Mouse (Mus musculus): Measurements from ENCODE around the gene Olfr1281. TPM values are rescaled to one million over a fixed set of nuclear protein-coding genes. Genes with fewer than 3 reads are reported as not detected.
"Not testable (repeated sequence)": the region's sequence is repeated elsewhere in the genome, so short reads cannot be mapped to it uniquely, and the experiment has no call there.

Gene Olfr1281
- polyA plus RNA-seq (2015; fragmentation: Nextera tagmentation; extraction: Ambion mirVana): not detected in 2 replicates

DNA sequence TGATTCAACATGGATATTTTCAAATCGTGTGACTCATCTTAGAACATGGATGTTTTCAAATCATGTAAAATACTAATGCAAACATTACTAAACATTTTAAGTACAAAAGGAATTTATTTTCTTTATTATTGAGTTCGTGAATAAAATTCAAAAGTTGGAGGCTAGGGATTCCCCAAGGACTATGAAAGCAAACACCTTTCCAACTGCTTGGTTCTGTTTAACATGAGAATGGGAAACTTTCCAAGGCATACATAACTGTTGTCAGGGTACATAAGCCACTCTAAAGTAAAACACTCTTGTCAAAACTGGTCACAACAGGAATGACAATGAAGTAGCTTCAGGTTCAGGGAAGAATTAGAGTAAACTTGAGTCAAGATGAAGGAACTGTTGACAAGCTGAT, at the start of gene Olfr1281:
Gene Olfr1281 (plus strand): TSS at position 301 of the 400 bp plus-strand sequence.
- H3K36me3 ChIP-seq: no peaks in the 10 kb centered on the region
- H3K9ac ChIP-seq: no peak within 1 kb of the TSS
- H3K9me3 ChIP-seq: no peaks in the 10 kb centered on the region
- H3K4me1 ChIP-seq: no peaks in the 10 kb centered on the region
- no peaks in the 10 kb centered on the region for H3K27me3 ChIP-seq
- H3K4me3 ChIP-seq: no peak within 1 kb of the TSS
- no peak within 1 kb of the TSS for H3K27ac ChIP-seq
- no peak for ATAC-seq (ENCODE audit: insufficient number of reproducible peaks, low FRiP score, low TSS enrichment, low read depth)
- no peak within 1 kb of the TSS for H3K4me2 ChIP-seq
- WGBS: 67% methylated on average over 2 of the region's 2 CpGs

DNA sequence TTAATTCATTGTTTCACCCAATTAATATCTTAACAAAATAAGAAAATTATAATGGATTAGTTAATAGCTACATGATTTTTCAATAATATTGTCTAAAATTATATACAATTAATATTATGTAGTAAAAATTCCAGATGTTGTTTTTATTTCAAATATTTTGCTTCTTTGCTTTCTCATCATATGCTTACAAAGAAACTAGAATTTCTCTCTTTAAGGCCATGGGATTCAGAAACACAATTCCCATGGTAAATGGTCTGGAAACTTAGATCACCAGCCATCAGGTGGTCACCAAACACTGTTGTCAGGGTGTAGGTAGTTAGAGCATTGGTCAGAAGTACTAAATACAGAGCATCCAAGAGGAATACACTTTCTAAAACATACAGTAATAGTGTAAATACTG, 36.5 kb upstream of the Olfr1281 start, which contains the start of gene Olfr1278:
Gene Olfr1278 (plus strand): TSS at position 301 of the 400 bp plus-strand sequence.
- no peak within 1 kb of the TSS for H3K4me2 ChIP-seq
- no peaks in the 10 kb centered on the region for H3K36me3 ChIP-seq
- no peaks in the 10 kb centered on the region for H3K9me3 ChIP-seq
- no peak within 1 kb of the TSS for H3K9ac ChIP-seq
- no peak within 1 kb of the TSS for H3K4me3 ChIP-seq
- H3K27ac ChIP-seq: no peak within 1 kb of the TSS
- no peaks in the 10 kb centered on the region for H3K4me1 ChIP-seq
- ATAC-seq (ENCODE audit: insufficient number of reproducible peaks, low FRiP score, low TSS enrichment, low read depth): no peak
- no peaks in the 10 kb centered on the region for H3K27me3 ChIP-seq

DNA sequence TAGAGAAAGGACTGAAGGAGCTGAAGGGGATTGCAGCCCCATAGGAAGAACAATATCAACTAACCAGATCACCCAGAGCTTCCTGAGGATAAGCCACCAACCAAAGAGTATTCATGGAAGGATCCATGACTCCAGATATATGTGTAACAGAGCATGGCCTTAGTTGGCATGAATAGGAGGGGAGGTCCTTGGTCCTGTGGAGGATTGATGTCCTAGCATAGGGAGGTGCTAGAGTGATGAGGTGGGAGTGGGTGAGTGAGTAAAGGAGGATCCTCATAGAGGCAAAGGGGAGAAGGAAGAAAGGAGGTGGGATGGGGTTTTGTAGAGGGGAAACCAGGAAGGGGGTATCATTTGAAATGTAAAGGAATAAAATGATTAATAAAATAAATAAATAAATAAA, 27.8 kb upstream of the Olfr1281 start:
- Histone ChIP-seq H3K27me3 (no peaks in the 10 kb centered on the region), H3K4me3 (no peak overlapping the region), H3K9ac (no peak overlapping the region), H3K9me3 (no peaks in the 10 kb centered on the region), H3K4me1 (no peaks in the 10 kb centered on the region), H3K27ac (no peak overlapping the region), H3K36me3 (no peaks in the 10 kb centered on the region), H3K4me2 (no peak overlapping the region)
- ATAC-seq (ENCODE audit: insufficient number of reproducible peaks, low FRiP score, low TSS enrichment, low read depth): no peak

DNA sequence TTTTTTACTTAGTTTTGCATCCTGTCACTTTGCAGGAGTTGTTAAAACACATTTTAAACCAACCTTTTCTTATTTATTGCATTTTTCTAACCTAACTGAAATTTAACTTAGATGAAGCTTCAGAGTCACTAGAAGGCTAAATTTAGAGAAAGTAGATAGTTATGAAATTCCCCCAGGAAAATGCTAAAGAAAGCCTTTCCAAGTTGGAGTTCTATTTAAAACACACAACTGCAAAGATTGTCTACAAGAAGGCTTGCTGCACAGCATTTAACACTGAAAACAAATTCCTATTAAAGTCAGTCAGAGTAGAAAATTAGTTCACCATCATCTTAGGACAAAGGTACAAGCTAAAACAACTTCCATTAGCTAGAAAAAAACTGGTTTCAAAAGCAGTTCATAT, 25.9 kb upstream of the Olfr1281 start, which contains the start of gene Olfr1279:
Gene Olfr1279 (plus strand): TSS at position 262 of the 400 bp plus-strand sequence.
- no peak for ATAC-seq (ENCODE audit: insufficient number of reproducible peaks, low FRiP score, low TSS enrichment, low read depth)
- Histone ChIP-seq H3K9me3 (no peaks in the 10 kb centered on the region), H3K27me3 (no peaks in the 10 kb centered on the region), H3K27ac (no peak within 1 kb of the TSS), H3K36me3 (no peaks in the 10 kb centered on the region), H3K4me3 (no peak within 1 kb of the TSS), H3K4me2 (no peak within 1 kb of the TSS), H3K4me1 (no peaks in the 10 kb centered on the region), H3K9ac (no peak within 1 kb of the TSS)

DNA sequence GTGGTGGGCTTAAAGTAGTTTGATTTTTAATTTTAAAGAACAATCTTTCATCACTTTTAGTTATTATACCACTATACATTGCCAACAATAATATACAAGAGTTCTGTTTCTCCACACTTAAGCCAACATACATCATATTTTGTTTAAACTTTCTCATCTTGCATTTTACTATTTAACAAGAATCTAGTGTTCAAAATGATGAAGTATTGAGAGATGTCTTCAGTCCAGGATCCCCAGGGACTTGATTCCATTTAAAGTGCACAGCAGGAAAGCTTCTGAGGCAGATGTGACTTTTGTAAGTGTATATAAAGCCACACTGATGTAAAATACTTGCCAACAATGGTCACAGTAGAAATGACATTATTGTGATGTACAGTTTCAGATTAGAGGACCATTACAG, 12.6 kb upstream of the Olfr1281 start, which contains the start of gene Olfr1280:
Gene Olfr1280 (plus strand): TSS at position 301 of the 400 bp plus-strand sequence.
- H3K4me1 ChIP-seq: no peaks in the 10 kb centered on the region
- H3K36me3 ChIP-seq: no peaks in the 10 kb centered on the region
- no peak for ATAC-seq (ENCODE audit: insufficient number of reproducible peaks, low FRiP score, low TSS enrichment, low read depth)
- no peaks in the 10 kb centered on the region for H3K27me3 ChIP-seq
- no peak within 1 kb of the TSS for H3K9ac ChIP-seq
- no peak within 1 kb of the TSS for H3K4me2 ChIP-seq
- no peaks in the 10 kb centered on the region for H3K9me3 ChIP-seq
- H3K4me3 ChIP-seq: no peak within 1 kb of the TSS
- H3K27ac ChIP-seq: no peak within 1 kb of the TSS

DNA sequence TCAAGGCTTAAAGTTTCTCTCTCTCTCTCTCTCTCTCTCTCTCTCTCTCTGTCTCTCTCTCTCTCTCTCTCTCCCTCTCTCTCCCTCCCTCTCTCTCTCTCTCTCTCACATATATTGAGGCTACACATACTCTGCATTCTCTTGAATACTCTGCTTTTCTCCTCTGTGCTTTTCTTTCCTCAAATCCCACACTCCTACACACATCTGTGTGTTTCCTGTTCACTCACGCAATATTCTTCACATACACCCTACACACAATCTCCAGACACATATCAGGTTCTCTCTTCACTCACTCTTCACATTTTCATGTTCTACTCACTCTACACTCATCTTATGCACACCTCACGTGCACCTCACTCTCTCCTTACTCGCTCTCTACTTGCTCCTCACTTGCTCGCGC, 7.4 kb downstream of the Olfr1281 start:
- not testable (repeated sequence) for H3K4me2 ChIP-seq; H3K4me1 ChIP-seq; H3K4me3 ChIP-seq; H3K27me3 ChIP-seq; H3K27ac ChIP-seq; H3K36me3 ChIP-seq; H3K9ac ChIP-seq; ATAC-seq (ENCODE audit: insufficient number of reproducible peaks, low FRiP score, low TSS enrichment, low read depth); H3K9me3 ChIP-seq
- 87% methylated on average over 5 of the region's 5 CpGs for WGBS

DNA sequence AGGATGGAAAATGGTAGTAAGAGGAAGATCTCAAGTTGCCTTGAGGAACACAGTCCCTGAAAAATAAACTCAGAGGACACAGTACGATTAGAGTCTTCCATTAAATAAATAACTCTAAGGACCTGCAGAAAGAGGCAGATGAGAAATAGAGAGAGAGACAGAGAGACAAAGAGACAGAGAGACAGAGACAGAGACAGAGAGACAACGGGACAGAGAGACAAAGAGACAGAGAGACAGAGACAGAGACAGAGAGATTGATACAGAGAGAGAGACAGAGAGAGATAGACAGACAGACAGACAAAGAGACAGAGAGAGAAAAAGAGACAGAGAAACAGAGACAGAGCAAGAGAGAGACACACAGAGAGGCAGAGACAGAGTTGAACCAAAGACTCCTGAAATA, 9.7 kb downstream of the Olfr1281 start, which contains the start of gene Olfr1282:
Gene Olfr1282 (minus strand): TSS at position 101 of the 400 bp plus-strand sequence.
- Histone ChIP-seq H3K4me2 (no peak within 1 kb of the TSS), H3K9ac (no peak within 1 kb of the TSS), H3K4me1 (no peaks in the 10 kb centered on the region), H3K4me3 (no peak within 1 kb of the TSS), H3K27ac (no peak within 1 kb of the TSS), H3K9me3 (no peaks in the 10 kb centered on the region), H3K27me3 (no peaks in the 10 kb centered on the region), H3K36me3 (no peaks in the 10 kb centered on the region)
- no peak for ATAC-seq (ENCODE audit: insufficient number of reproducible peaks, low FRiP score, low TSS enrichment, low read depth)
- 63% methylated on average over 2 of the region's 2 CpGs for WGBS

DNA sequence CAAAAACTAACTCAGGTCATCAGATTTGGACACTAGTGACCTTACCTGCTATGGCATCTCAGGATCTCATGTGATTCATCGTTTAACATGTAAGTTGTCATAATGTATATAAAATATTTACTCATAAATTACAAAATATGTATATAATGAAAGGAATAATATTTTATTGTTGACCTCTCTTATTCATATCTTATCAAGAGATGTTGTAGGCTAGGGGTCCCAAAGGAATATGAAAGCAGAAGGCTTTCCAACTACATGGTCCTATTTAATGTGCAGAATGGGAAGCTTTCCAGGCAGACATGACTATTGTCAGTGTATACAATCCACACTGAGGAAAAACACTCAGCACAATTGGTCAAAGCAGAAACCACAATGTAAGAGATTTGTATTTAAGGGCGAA, 40.2 kb downstream of the Olfr1281 start, which contains the start of gene Olfr1283:
Gene Olfr1283 (plus strand): TSS at position 301 of the 400 bp plus-strand sequence.
- Histone ChIP-seq H3K27ac (no peak within 1 kb of the TSS), H3K27me3 (no peaks in the 10 kb centered on the region), H3K9me3 (no peaks in the 10 kb centered on the region), H3K36me3 (no peaks in the 10 kb centered on the region), H3K4me3 (no peak within 1 kb of the TSS), H3K4me1 (no peaks in the 10 kb centered on the region), H3K4me2 (no peak within 1 kb of the TSS), H3K9ac (no peak within 1 kb of the TSS)
- ATAC-seq (ENCODE audit: insufficient number of reproducible peaks, low FRiP score, low TSS enrichment, low read depth): no peak
- WGBS: 68% methylated on average over 2 of the region's 2 CpGs

DNA sequence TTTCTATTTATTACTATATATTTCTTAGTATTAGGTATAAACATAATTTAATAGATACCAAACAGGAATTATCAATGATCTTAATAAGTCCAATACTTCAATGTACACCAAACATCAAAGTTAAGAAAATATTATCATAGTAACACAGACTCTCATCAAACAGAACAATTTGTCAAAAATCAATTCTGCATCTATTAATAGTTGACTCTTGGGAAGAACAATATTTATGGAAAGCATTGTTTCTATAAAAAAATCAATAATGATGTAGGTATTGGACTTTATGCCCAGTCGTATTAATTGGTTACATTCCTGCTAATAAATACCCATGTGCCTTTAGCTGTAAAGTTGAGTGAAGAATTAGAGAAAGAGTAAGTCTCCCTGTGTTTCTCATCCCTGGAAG, 48.9 kb downstream of the Olfr1281 start, which contains the start of gene Olfr1284:
Gene Olfr1284 (plus strand): TSS at position 301 of the 400 bp plus-strand sequence.
- Histone ChIP-seq H3K4me1 (no peaks in the 10 kb centered on the region), H3K4me3 (no peak within 1 kb of the TSS), H3K4me2 (no peak within 1 kb of the TSS), H3K27me3 (no peaks in the 10 kb centered on the region), H3K9me3 (no peaks in the 10 kb centered on the region), H3K36me3 (no peaks in the 10 kb centered on the region), H3K27ac (no peak within 1 kb of the TSS), H3K9ac (no peak within 1 kb of the TSS)
- 74% methylated on average over 1 of the region's 1 CpGs for WGBS
- ATAC-seq (ENCODE audit: insufficient number of reproducible peaks, low FRiP score, low TSS enrichment, low read depth): no peak

Other genes with a start within 250 kb of the Olfr1281 start
- gene Gm13941, start 220.5 kb upstream of the Olfr1281 start, polyA plus RNA-seq (2015; fragmentation: Nextera tagmentation; extraction: Ambion mirVana): not detected in 2 replicates
- gene Gm15130, start 173.6 kb upstream of the Olfr1281 start, polyA plus RNA-seq (2015; fragmentation: Nextera tagmentation; extraction: Ambion mirVana): not detected in 2 replicates
- not detected in 2 replicates for gene 4930430A15Rik, start 96.9 kb upstream of the Olfr1281 start, polyA plus RNA-seq (2015; fragmentation: Nextera tagmentation; extraction: Ambion mirVana)
- not detected in 2 replicates for gene Olfr1275, start 91.2 kb upstream of the Olfr1281 start, polyA plus RNA-seq (2015; fragmentation: Nextera tagmentation; extraction: Ambion mirVana)
- gene Olfr1276, start 72.0 kb upstream of the Olfr1281 start, polyA plus RNA-seq (2015; fragmentation: Nextera tagmentation; extraction: Ambion mirVana): not detected in 2 replicates
- not detected in 2 replicates for gene Olfr1277, start 52.4 kb upstream of the Olfr1281 start, polyA plus RNA-seq (2015; fragmentation: Nextera tagmentation; extraction: Ambion mirVana)
- gene Olfr1278, start 36.4 kb upstream of the Olfr1281 start, polyA plus RNA-seq (2015; fragmentation: Nextera tagmentation; extraction: Ambion mirVana): not detected in 2 replicates
- gene Olfr1279, start 25.9 kb upstream of the Olfr1281 start, polyA plus RNA-seq (2015; fragmentation: Nextera tagmentation; extraction: Ambion mirVana): not detected in 2 replicates
- gene Olfr1280, start 12.5 kb upstream of the Olfr1281 start, polyA plus RNA-seq (2015; fragmentation: Nextera tagmentation; extraction: Ambion mirVana): not detected in 2 replicates
- gene Olfr1282, start 9.6 kb downstream of the Olfr1281 start, polyA plus RNA-seq (2015; fragmentation: Nextera tagmentation; extraction: Ambion mirVana): not detected in 2 replicates
- not detected in 2 replicates for gene Olfr1283, start 40.3 kb downstream of the Olfr1281 start, polyA plus RNA-seq (2015; fragmentation: Nextera tagmentation; extraction: Ambion mirVana)
- not detected in 2 replicates for gene Olfr1284, start 49.0 kb downstream of the Olfr1281 start, polyA plus RNA-seq (2015; fragmentation: Nextera tagmentation; extraction: Ambion mirVana)
- not detected in 2 replicates for gene Olfr1286, start 96.6 kb downstream of the Olfr1281 start, polyA plus RNA-seq (2015; fragmentation: Nextera tagmentation; extraction: Ambion mirVana)
- not detected in 2 replicates for gene Olfr1287, start 122.6 kb downstream of the Olfr1281 start, polyA plus RNA-seq (2015; fragmentation: Nextera tagmentation; extraction: Ambion mirVana)
- gene Olfr1288, start 147.6 kb downstream of the Olfr1281 start, polyA plus RNA-seq (2015; fragmentation: Nextera tagmentation; extraction: Ambion mirVana): not detected in 2 replicates
- gene Olfr1289, start 154.3 kb downstream of the Olfr1281 start, polyA plus RNA-seq (2015; fragmentation: Nextera tagmentation; extraction: Ambion mirVana): not detected in 2 replicates
- gene Olfr1290, start 167.3 kb downstream of the Olfr1281 start, polyA plus RNA-seq (2015; fragmentation: Nextera tagmentation; extraction: Ambion mirVana): not detected in 2 replicates
- gene Olfr1291-ps1, start 170.7 kb downstream of the Olfr1281 start, polyA plus RNA-seq (2015; fragmentation: Nextera tagmentation; extraction: Ambion mirVana): not detected in 2 replicates
- not detected in 2 replicates for gene Olfr1293-ps, start 198.7 kb downstream of the Olfr1281 start, polyA plus RNA-seq (2015; fragmentation: Nextera tagmentation; extraction: Ambion mirVana)
- not detected in 2 replicates for gene Olfr1294, start 213.8 kb downstream of the Olfr1281 start, polyA plus RNA-seq (2015; fragmentation: Nextera tagmentation; extraction: Ambion mirVana)
- gene Olfr1295, start 243.2 kb downstream of the Olfr1281 start, polyA plus RNA-seq (2015; fragmentation: Nextera tagmentation; extraction: Ambion mirVana): not detected in 2 replicates